Mouse (Mus musculus): ENCODE data around the gene Vrk1.

DNA sequence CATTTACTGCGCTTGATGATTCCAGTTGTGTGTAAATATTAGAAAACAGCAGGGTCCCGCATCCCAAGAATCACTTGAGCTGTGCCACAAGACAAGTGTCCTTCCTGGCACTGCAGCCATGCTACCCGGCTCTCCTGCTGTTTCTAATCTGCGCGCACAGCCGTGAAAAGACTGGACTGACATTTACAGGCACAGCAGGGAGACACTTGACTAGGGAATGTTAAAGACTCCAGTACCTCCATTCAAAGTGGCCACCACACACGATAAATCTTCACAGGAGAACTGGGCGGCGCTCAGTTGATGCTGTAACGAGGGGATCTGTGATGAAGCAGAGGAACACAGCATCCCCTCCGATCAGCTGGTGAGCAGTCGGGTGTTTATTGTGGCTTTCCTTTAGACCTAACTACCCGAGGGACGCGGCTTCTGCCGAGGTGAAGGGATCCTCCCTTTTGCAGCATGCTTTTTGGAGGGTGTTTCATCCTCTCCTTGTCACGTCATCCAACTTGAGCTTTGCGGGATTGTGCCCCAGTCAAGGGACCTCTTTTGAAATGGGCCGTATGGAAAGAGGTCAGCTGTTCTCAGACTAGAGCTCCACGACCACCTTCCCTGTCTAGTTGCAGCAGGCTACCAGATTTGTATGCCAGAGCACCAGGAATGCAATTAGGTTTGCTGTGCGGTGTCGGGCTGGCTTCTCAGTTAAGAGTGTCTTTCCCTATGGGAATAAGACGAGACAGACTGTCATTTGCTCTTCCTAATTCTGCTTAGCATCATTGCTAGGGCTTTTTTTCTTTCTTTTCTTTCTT is 71.1 kb downstream of the Vrk1 start:
- no peak for TF ChIP-seq MAX (IDR thresholded peaks at IDR 0.05)
- no peak for TF ChIP-seq CTCF (IDR thresholded peaks at IDR 0.05; ENCODE audit: control insufficient read depth, insufficient read depth, insufficient read length)
- no peak for TF ChIP-seq USF1 (IDR thresholded peaks at IDR 0.05; ENCODE audit: low read depth)
